In genomic region chr14:121378243-121379115, GRCm38 (mm10) we compare ENCODE assay signal across 8 mouse cellular contexts. TPM values are rescaled to one million over a fixed set of nuclear protein-coding genes. Genes with fewer than 3 reads are reported as not detected.
DNase-seq lines count a peak whose midpoint lies in the region; ATAC-seq and TF ChIP-seq lines count a peak whose summit lies in the region.

No protein-coding gene starts in this region.

- H3K27me3 ChIP-seq in G1E (ENCODE audit: insufficient read depth, low read length), result peaks cover 9% of the 10 kb centered on the region
- H3K27me3 ChIP-seq in small intestine, adult 2 months (ENCODE audit: control insufficient read depth, insufficient read depth, low read length), result no peaks in the 10 kb centered on the region

- peaks cover 36% of the 10 kb centered on the region for H3K36me3 ChIP-seq in G1E (replicated peaks)
- no peaks in the 10 kb centered on the region for H3K36me3 ChIP-seq in small intestine, adult 2 months (ENCODE audit: control insufficient read depth, insufficient read depth, low read length)

- WGBS in small intestine, adult 2 months, result under 1% methylated on average over 83 of the region's 83 CpGs

- H3K9me3 ChIP-seq in G1E (replicated peaks), result no peaks in the 10 kb centered on the region

- peaks cover 59% of the 10 kb centered on the region for H3K4me1 ChIP-seq in G1E (ENCODE audit: insufficient read depth, low read depth, low read length)
- peaks cover 23% of the 10 kb centered on the region; the same call in 1 of the 2 replicates for H3K4me1 ChIP-seq in small intestine, adult 2 months (ENCODE audit: control insufficient read depth, insufficient read depth, insufficient read length, low read length)

- peak overlapping the region; percentile 86 for H3K4me3 ChIP-seq in G1E (ENCODE audit: low read depth, low read length)
- peak overlapping the region; percentile 92 for H3K4me3 ChIP-seq in small intestine, adult 2 months (ENCODE audit: low read depth, low read length)

- peak; percentile 84 for DNase-seq in G1E (ENCODE audit: low spot score)
- DNase-seq in adrenal gland, postnatal 36 days, result peak; percentile 68 to 77
- peak; percentile 75 to 76 for DNase-seq in heart, postnatal 10 days
- DNase-seq in kidney, postnatal 25 days, result peak; percentile 81 to 91
- DNase-seq in yolk sac, embryonic 10.5 days (ENCODE audit: low spot score), result peak; percentile 65

- peak; percentile 40 for ATAC-seq in G1E (ENCODE audit: extremely low read depth, insufficient number of reproducible peaks, low FRiP score, poor library complexity, severe bottlenecking)
- ATAC-seq in erythroblast, adult 5-6 weeks (replicated peaks; ENCODE audit: low FRiP score, poor library complexity, severe bottlenecking), result peak; percentile 75
- peak; percentile 58 for ATAC-seq in megakaryocyte, adult 5-6 weeks (ENCODE audit: poor library complexity, severe bottlenecking)

- TF ChIP-seq CTCF in G1E (IDR thresholded peaks at IDR 0.05; ENCODE audit: low read depth, low read length), result no peak
- no peak for TF ChIP-seq CTCF in small intestine, adult 2 months (IDR thresholded peaks at IDR 0.05; ENCODE audit: extremely low read depth, insufficient read length, insufficient replicate concordance, low read depth, low read length)

- intact Hi-C loops in heart, postnatal 10 days (cut with DNase I), result loop anchor here (2.0 kb wide), 2 partner anchors 32 to 44 kb away; no protein-coding TSS in a partner anchor

- H3K27ac ChIP-seq in small intestine, adult 2 months (ENCODE audit: insufficient read depth, low read depth, low read length), result peak overlapping the region; percentile 89

- TF ChIP-seq POLR2A in small intestine, adult 2 months (IDR thresholded peaks at IDR 0.05; ENCODE audit: low read depth, low read length), result peak; percentile 55; the same call in 1 of the 2 replicates

RNA-seq across cellular contexts. Expression of gene Stk24, which starts 1.3 kb away (rescaled TPM):
- 156 and 158 TPM in 2 replicates for total RNA-seq in G1E (2014; fragmentation: Nextera tagmentation)
- 83.2 and 92.9 TPM in 2 replicates for total RNA-seq in G1E (2017)
- 90.5 and 96.2 TPM in 2 replicates for polyA plus RNA-seq in G1E (2012)
- 100 to 1,000 TPM; 104 to 108 TPM for total RNA-seq in adrenal gland, postnatal 36 days (2021)
- total RNA-seq in erythroblast, adult 5-6 weeks (2015; ENCODE audit: low replicate concordance), result 49.7 and 52.8 TPM in 2 replicates
- 41.9 and 53.8 TPM in 2 replicates for total RNA-seq in erythroblast, adult 5-6 weeks (2017; ENCODE audit: low replicate concordance)
- total RNA-seq in heart, postnatal 10 days (2021), result 10 to 100 TPM; 86.3 to 96.3 TPM
- 143 and 146 TPM in 2 replicates for total RNA-seq in megakaryocyte, adult 5-6 weeks (2015)
- total RNA-seq in megakaryocyte, adult 5-6 weeks (2017), result 105 and 124 TPM in 2 replicates
- polyA plus RNA-seq in small intestine, adult 2 months (2012; rRNA removed), result 20.4 and 35.4 TPM in 2 replicates

Comparison
In these comparisons a context has a peak if more than half of its experiments do, and no peak if none do; other contexts are left out.
1. Peak in every context shown above with its lines: DNase-seq, ATAC-seq, H3K4me3 ChIP-seq and H3K27ac ChIP-seq.